Mouse (Mus musculus): ENCODE data around the gene Ifna4. TPM values are rescaled to one million over a fixed set of nuclear protein-coding genes. Genes with fewer than 3 reads are reported as not detected.

Gene Ifna4
- total RNA-seq, 2 experiments from 2014 or later = not detected

- DNase-seq (ENCODE audit: low spot score in 2 of 2) = no peak
Observed at GRCm38 (mm10) chr4:88865011-88865569, 23.4 kb downstream of the Ifna4 start.

GRCm38 (mm10) chr4:88867366-88867925, 25.8 kb downstream of the Ifna4 start:
- DNase-seq (ENCODE audit: low spot score in 2 of 2) = peak; percentile 79 to 80

- peak in 1 of 2 experiments; percentile 18 for DNase-seq (ENCODE audit: low spot score in 2 of 2)
Observed at GRCm38 (mm10) chr4:88867926-88868911, 26.6 kb downstream of the Ifna4 start.

GRCm38 (mm10) chr4:88872691-88873090, 31.0 kb downstream of the Ifna4 start:
- peak in 1 of 2 experiments; percentile 53 for DNase-seq (ENCODE audit: low spot score in 2 of 2)

- DNase-seq (ENCODE audit: low spot score in 2 of 2) = no peak
Observed at GRCm38 (mm10) chr4:88875435-88876095, 33.9 kb downstream of the Ifna4 start.

GRCm38 (mm10) chr4:88876520-88876919, 34.9 kb downstream of the Ifna4 start:
- DNase-seq (ENCODE audit: low spot score in 2 of 2) = no peak

- no peak for DNase-seq (ENCODE audit: low spot score in 2 of 2)
Observed at GRCm38 (mm10) chr4:88878246-88878645, 36.6 kb downstream of the Ifna4 start.

GRCm38 (mm10) chr4:88878772-88879171, 37.1 kb downstream of the Ifna4 start:
- no peak for DNase-seq (ENCODE audit: low spot score in 2 of 2)

- no peak for DNase-seq (ENCODE audit: low spot score in 2 of 2)
Observed at GRCm38 (mm10) chr4:88880101-88880500, 38.4 kb downstream of the Ifna4 start, which contains the start of gene Ifne. Gene Ifne (minus strand): TSS chr4:88880201.

- no peak for DNase-seq (ENCODE audit: low spot score in 2 of 2)
Observed at GRCm38 (mm10) chr4:88888236-88888635, 46.6 kb downstream of the Ifna4 start.

Other genes with a start within 250 kb of the Ifna4 start
- gene Ifna9, start 249.5 kb upstream of the Ifna4 start, total RNA-seq (2021) = not detected
- gene Ifna12, start 238.5 kb upstream of the Ifna4 start, total RNA-seq (2021) = not detected
- not detected for gene C87499, start 207.4 kb upstream of the Ifna4 start, total RNA-seq (2021)
- not detected for gene Ifna13, start 197.4 kb upstream of the Ifna4 start, total RNA-seq (2021)
- gene Ifna16, start 164.9 kb upstream of the Ifna4 start, total RNA-seq (2021) = not detected
- gene Ifna2, start 157.9 kb upstream of the Ifna4 start, total RNA-seq (2021) = not detected
- gene Ifnab, start 150.5 kb upstream of the Ifna4 start, total RNA-seq (2021) = not detected
- gene Gm26566, start 120.1 kb upstream of the Ifna4 start, total RNA-seq (2021) = under 1 TPM; 0.49 to 0.89 TPM
- gene Klhl9, start 119.4 kb upstream of the Ifna4 start, total RNA-seq (2021) = 100 to 1,000 TPM; 100 to 103 TPM
- not detected for gene Gm13271, start 87.0 kb upstream of the Ifna4 start, total RNA-seq (2021)
- not detected for gene Gm13283, start 81.7 kb upstream of the Ifna4 start, total RNA-seq (2021)
- not detected for gene Gm13290, start 68.0 kb upstream of the Ifna4 start, total RNA-seq (2021)
- not detected for gene Gm13289, start 64.9 kb upstream of the Ifna4 start, total RNA-seq (2021)
- gene Gm13272, start 62.0 kb upstream of the Ifna4 start, total RNA-seq (2021) = not detected
- not detected for gene Ifnz, start 59.7 kb upstream of the Ifna4 start, total RNA-seq (2021)
- gene Gm13276, start 56.2 kb upstream of the Ifna4 start, total RNA-seq (2021) = not detected
- gene Gm13277, start 53.2 kb upstream of the Ifna4 start, total RNA-seq (2021) = not detected
- gene Gm13278, start 50.3 kb upstream of the Ifna4 start, total RNA-seq (2021) = not detected
- not detected for gene Gm13275, start 47.4 kb upstream of the Ifna4 start, total RNA-seq (2021)
- gene Gm13279, start 44.5 kb upstream of the Ifna4 start, total RNA-seq (2021) = not detected
- not detected for gene Gm13285, start 42.2 kb upstream of the Ifna4 start, total RNA-seq (2021)
- not detected for gene Gm13287, start 38.6 kb upstream of the Ifna4 start, total RNA-seq (2021)
- not detected for gene Gm13288, start 36.3 kb upstream of the Ifna4 start, total RNA-seq (2021)
- gene Ifna7, start 25.6 kb upstream of the Ifna4 start, total RNA-seq (2021) = not detected
- gene Ifna11, start 21.9 kb upstream of the Ifna4 start, total RNA-seq (2021) = not detected
- gene Ifna6, start 14.4 kb upstream of the Ifna4 start, total RNA-seq (2021) = not detected
- gene Ifna5, start 6.3 kb upstream of the Ifna4 start, total RNA-seq (2021) = not detected
- not detected for gene Ifna1, start 8.2 kb downstream of the Ifna4 start, total RNA-seq (2021)
- not detected for gene Ifne, start 38.3 kb downstream of the Ifna4 start, total RNA-seq (2021)